Mouse (Mus musculus) splenic B cell, adult 2 months (primary cell): Measurements from ENCODE around the gene Mum1.
A peak's percentile ranks its signal among the peaks of the same experiment; 100 is the strongest.
"Not testable (repeated sequence)": the region's sequence is repeated elsewhere in the genome, so short reads cannot be mapped to it uniquely, and the experiment has no call there.

Source experiments
- DNase-seq: peaks from one replicate; pipeline ENCODE4 v3.0.0-alpha.2; 2011; ENCODE audit warnings: low read depth, low spot score
- H3K27me3 ChIP-seq: 2 replicates; pipeline ENCODE4 v1.6.1; 2012; ENCODE audit warnings: mild to moderate bottlenecking, low read length, moderate library complexity, mixed read lengths; ENCODE audit not compliant: control insufficient read depth, poor library complexity, insufficient read depth, severe bottlenecking
- H3K36me3 ChIP-seq: 2 replicates; pipeline ENCODE4 v1.6.1; 2012; ENCODE audit warnings: mild to moderate bottlenecking, low read length, moderate library complexity, mixed read lengths; ENCODE audit not compliant: control insufficient read depth, poor library complexity, insufficient read depth, severe bottlenecking

Gene Mum1

GRCm38 (mm10) chr10:80227877-80228775, 1.9 kb downstream of the Mum1 start:
- Histone ChIP-seq H3K27me3 (no peaks in the 10 kb centered on the region), H3K36me3 (no peaks in the 10 kb centered on the region; the same call in 1 of the 2 replicates)
- DNase-seq = no peak

GRCm38 (mm10) chr10:80236145-80236825, 10.1 kb downstream of the Mum1 start:
- H3K36me3 ChIP-seq = peaks cover 7% of the 10 kb centered on the region
- DNase-seq = no peak
- H3K27me3 ChIP-seq = no peaks in the 10 kb centered on the region

- no peaks in the 10 kb centered on the region for H3K27me3 ChIP-seq
- DNase-seq = no peak
Observed at GRCm38 (mm10) chr10:80237020-80237419, 10.8 kb downstream of the Mum1 start.

GRCm38 (mm10) chr10:80238306-80238705, 12.1 kb downstream of the Mum1 start:
- peaks cover 7% of the 10 kb centered on the region for H3K36me3 ChIP-seq
- no peak for DNase-seq
- no peaks in the 10 kb centered on the region for H3K27me3 ChIP-seq

More at GRCm38 (mm10) chr10:80237020-80237419, 10.8 kb downstream of the Mum1 start:
- peaks cover 7% of the 10 kb centered on the region for H3K36me3 ChIP-seq

- Histone ChIP-seq H3K27me3 (no peaks in the 10 kb centered on the region), H3K36me3 (peaks cover 7% of the 10 kb centered on the region)
- no peak for DNase-seq
Observed at GRCm38 (mm10) chr10:80239791-80240190, 13.6 kb downstream of the Mum1 start.

- DNase-seq = no peak
- peaks cover 2% of the 10 kb centered on the region; the same call in 1 of the 2 replicates for H3K36me3 ChIP-seq
- no peaks in the 10 kb centered on the region for H3K27me3 ChIP-seq
Observed at GRCm38 (mm10) chr10:80242088-80242487, 15.9 kb downstream of the Mum1 start.

- DNase-seq = no peak
- Histone ChIP-seq H3K36me3 (peaks cover under 1% of the 10 kb centered on the region; the same call in 1 of the 2 replicates), H3K27me3 (no peaks in the 10 kb centered on the region)
Observed at GRCm38 (mm10) chr10:80242607-80243006, 16.4 kb downstream of the Mum1 start.

GRCm38 (mm10) chr10:80244791-80245399, 18.7 kb downstream of the Mum1 start:
- DNase-seq = peak; percentile 81
- no peaks in the 10 kb centered on the region; the same call in 1 of the 2 replicates for H3K36me3 ChIP-seq
- H3K27me3 ChIP-seq = no peaks in the 10 kb centered on the region

GRCm38 (mm10) chr10:80245600-80245999, 19.4 kb downstream of the Mum1 start:
- Histone ChIP-seq H3K27me3 (no peaks in the 10 kb centered on the region), H3K36me3 (no peaks in the 10 kb centered on the region; the same call in 1 of the 2 replicates)
- peak; percentile 86 for DNase-seq

- no peaks in the 10 kb centered on the region for H3K27me3 ChIP-seq
- no peaks in the 10 kb centered on the region; the same call in 1 of the 2 replicates for H3K36me3 ChIP-seq
- peak; percentile 33 for DNase-seq
Observed at GRCm38 (mm10) chr10:80247849-80248248, 21.6 kb downstream of the Mum1 start.

GRCm38 (mm10) chr10:80248437-80248836, 22.2 kb downstream of the Mum1 start:
- H3K27me3 ChIP-seq, H3K36me3 ChIP-seq, DNase-seq: not testable (repeated sequence)

GRCm38 (mm10) chr10:80248971-80249640, 22.9 kb downstream of the Mum1 start, which contains the start of gene Ndufs7:
Gene Ndufs7, plus strand, starts transcription at chr10:80249121.
- DNase-seq = peak; percentile 98
- no peaks in the 10 kb centered on the region for H3K27me3 ChIP-seq
- H3K36me3 ChIP-seq = no peaks in the 10 kb centered on the region; the same call in 1 of the 2 replicates

GRCm38 (mm10) chr10:80250059-80250458, 23.8 kb downstream of the Mum1 start:
- DNase-seq = no peak
- Histone ChIP-seq H3K36me3 (no peaks in the 10 kb centered on the region; the same call in 1 of the 2 replicates), H3K27me3 (no peaks in the 10 kb centered on the region)

GRCm38 (mm10) chr10:80250573-80250972, 24.3 kb downstream of the Mum1 start:
- no peaks in the 10 kb centered on the region for H3K27me3 ChIP-seq

More at GRCm38 (mm10) chr10:80250573-80250972, 24.3 kb downstream of the Mum1 start:
- no peak for DNase-seq
- H3K36me3 ChIP-seq = peaks cover 2% of the 10 kb centered on the region
